Mouse (Mus musculus) embryo, embryonic 10.5 days (tissue): ENCODE measurements around the gene Zfp609.
A peak's percentile ranks its signal among the peaks of the same experiment; 100 is the strongest.

ENCODE experiments used
- DNase-seq: peaks from one replicate; pipeline ENCODE4 v3.0.0-alpha.2; 2015; ENCODE audit warnings: low spot score

Gene Zfp609

DNA sequence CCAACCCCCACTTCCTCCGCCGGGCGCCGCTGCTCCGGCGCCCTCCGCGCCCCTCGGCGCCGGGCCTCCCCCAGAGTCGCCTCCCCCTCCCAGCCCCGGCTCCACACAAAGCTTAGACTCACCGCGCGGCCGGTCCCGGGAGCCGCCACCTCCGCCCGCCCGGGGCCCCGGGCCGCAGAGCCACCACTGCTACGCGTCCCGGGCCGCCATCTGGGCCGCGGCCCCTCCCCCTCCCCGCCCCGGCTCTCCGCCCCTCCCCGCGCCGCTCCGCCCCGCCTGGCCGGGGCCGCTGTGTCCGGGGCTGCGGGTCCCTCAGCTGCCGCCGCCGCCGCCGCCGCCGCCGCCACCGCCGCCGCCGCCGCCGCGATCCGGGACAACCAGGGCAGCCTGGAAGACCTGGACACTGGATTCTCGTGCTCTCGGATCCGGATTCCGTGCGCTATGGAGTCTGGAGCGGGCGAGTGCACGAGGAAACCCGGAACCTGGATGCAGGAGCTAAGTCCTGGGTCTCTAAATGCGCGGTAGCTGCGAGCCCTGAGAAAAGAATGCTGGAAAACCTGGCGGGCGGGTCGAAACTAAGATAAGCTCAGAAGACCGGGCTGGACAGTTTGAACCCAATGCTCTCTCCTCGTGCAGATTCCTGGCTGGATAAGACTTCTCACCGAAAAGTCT is at the start of gene Zfp609:
Gene Zfp609, minus strand, starts transcription at position 221 of the 672 bp plus-strand sequence.
- peak; percentile 98 for DNase-seq

DNA sequence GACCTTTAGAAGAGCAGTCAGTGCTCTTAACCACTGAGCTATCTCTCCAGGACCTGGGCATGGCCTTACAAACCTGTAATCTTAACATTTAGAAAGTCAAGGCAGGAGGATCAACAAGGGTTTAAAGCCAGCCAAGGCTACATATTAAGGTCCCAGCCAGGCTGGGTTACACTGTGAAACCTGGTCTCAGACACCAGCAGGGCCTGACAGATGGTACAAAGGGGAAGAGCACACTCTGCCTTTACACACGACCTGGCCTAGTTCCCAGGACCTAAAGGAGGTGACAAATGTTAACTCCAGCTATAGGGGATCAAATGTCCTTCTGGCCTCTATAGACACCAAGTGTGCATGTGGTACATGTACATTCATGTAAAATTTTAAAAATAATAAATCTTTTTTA is 32.3 kb upstream of the Zfp609 start:
- DNase-seq, result no peak

DNA sequence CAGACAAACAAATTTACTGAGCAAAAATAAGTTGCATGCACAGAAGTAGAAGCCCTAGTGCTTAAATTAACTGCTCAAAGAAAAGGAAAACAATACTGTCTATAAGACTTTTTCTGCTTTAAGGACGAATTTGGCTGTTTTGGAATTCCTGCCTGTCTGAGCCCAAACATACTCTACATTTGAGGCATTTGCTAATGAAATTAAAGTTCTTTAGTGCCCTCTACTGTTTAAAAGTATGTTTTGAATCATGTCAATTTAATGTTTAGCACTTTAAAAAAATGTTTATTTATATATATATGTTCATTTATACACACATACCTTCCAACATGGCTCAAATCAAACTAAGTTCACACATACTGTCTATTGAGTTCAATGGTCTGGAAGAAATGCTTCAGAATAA is 22.8 kb upstream of the Zfp609 start:
- no peak for DNase-seq

DNA sequence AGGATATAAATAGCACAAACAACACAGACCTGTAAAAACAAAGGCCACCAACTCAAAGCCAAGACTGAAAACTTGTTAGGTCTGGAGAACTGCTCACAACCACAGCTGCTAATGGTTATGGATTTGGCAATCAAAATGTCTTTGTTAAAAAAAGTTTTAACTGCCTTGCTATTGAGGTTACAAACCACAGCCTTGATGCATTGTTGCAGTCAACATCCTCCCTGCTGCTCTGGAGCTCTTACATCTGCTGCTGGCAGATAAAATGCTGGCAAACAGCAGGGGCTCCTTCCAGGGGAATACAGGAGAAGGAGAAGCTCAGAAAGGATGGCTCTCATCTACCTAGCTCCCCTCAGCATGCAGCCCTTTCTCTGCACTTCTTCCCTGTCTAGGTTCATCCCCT is 20.8 kb upstream of the Zfp609 start:
- no peak for DNase-seq

DNA sequence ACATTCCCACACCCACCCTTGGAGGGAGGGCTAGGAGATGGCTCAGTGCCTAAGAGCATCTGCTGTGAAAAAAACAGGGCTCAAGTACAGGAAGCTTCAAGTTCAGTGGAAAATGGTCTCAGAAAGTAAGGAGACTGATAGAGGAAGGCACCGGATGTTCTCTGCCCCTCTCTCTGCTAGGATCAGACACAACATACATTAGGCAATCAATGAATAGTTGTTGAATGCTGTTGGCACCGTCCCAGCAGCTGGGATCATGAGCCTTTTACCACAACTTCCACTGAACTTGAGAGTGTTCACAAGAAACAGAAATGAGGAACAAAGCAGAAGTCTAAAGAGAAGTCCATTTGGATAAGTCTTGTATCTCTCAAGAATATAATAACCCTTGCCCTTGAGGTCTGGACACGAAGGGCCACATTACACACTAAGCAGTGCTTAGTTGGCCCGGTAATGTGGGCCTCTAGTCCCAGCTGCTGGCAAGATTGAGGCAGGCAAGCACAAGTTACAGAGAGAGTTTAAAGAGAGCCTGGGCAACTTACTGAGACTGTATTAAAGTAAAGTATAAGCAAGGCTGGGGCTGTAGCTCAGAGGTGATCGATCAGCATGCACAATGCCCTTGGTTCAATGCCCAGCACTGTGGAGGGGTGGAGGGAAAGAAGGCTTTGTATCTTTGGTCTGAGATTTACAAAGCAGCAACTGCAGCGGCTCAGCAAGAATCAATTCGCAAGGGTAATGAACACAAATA is 17.2 kb upstream of the Zfp609 start:
- DNase-seq, result no peak

DNA sequence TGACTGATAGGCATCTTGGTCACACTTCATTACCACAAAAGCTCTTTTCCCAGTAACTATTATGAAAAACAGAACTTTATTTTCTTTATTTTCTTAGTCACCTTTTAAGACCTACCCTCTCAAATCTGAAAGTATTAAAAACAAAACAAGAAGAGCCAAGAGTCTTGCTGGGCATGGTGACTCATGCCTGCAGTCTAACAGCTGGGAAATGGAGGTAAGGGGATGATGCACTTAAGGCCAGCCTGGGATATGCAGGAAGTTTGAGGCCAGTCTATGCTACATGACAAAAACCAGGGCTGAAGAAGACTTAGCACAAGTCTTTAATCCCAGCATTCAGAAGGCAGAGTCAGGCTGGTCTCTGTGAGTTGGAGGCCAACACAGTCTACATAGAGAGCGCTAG is 12.5 kb upstream of the Zfp609 start:
- no peak for DNase-seq

GRCm38 (mm10) chr9:65836916-65837315 is 9.6 kb upstream of the Zfp609 start:
- no peak for DNase-seq

DNA sequence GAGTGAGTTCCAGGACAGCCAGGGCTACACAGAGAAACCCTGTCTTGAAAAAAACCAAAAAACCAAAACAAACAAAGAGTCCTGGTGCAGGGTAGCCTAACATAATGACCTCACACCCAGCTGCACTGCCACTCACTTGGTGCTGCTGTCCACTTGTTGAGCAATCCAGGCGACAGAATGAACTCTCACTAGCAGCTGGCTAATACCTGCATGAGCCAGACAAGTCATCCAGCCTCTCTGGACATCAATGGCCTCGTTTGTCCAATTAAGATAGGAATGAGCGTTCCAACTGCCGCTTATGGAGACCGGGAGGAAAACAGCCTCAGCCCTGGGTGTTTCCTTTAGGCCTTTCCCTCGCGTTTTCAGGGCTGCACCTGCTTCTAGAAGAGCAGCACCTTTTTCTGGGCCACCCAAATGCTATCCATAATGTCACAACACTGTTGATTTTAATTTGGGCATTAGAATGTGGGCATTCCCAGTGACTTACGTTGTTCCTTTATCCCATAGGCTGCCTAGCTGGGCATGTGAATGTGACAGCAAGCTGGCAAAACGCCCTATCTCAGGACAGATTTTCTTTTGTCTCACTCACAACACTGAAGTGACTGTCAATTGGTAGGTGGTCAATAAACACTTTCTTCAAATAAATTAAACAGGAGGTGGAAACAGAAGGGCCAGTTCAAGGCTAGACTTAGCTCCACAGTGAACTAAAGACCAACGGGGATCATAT is 7.4 kb upstream of the Zfp609 start:
- DNase-seq, result no peak

GRCm38 (mm10) chr9:65833640-65834039 is 6.3 kb upstream of the Zfp609 start:
- peak; percentile 60 for DNase-seq

GRCm38 (mm10) chr9:65833230-65833629 is 5.9 kb upstream of the Zfp609 start:
- DNase-seq, result peak; percentile 66

- no peak for DNase-seq
Observed at GRCm38 (mm10) chr9:65832041-65832440, 4.7 kb upstream of the Zfp609 start.

DNA sequence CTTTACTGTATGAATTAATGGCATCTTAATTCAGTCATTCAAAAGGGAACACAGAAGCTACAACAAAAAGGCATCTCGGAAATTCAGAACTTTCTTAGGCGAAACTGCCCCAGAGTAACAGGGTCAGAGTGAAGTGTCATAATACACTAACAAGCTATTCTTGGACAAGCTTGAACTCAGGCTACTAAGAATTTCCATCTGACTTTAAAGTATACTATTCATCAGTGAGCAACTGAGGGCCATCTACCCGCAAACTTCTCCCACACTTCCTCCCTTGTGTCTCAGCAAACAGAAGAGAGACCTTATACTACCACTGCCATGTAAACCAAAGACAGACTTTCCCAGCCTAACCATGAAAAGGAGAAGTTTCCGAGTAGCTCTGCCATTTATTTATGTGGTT is 3.8 kb upstream of the Zfp609 start:
- no peak for DNase-seq

- DNase-seq, result no peak
Observed at GRCm38 (mm10) chr9:65830255-65830654, 2.9 kb upstream of the Zfp609 start.

DNA sequence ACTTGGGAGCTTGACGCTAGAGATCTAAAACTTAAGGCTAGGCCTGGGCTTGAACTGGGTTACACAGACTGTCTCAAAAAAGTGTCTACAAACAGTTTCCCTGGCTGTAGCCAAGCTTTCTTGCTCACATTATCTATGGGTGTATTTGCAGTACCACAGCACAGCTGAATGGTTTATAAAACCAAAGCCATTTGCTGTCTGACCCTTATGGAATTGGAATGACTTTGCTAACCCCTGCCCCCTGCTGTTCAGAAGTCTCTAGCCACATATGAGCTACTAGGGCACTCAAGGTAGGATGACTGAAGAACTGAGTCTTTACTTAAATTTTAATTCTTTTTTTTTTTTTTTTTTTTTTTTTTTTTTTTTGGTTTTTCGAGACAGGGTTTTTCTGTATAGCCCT is 2.0 kb upstream of the Zfp609 start:
- DNase-seq, result peak; percentile 77

DNA sequence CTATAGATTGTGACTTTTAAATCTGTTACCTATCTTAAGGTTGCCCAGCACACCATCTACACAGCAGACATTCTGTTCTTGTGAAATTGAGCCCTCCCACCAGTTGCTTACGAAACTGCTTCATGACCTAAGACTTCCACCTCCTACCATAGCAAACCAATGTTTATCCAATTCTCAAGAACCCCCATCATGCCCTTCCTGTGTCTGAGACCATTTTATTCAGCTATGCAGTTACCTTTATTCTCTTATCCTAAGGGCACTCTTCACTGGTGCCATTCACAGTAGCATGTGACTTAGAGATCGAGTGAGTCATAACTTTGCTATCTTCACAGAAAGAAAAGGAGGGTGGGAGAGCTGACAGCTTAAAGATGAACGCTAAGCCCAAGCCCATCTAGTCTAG is 1.1 kb upstream of the Zfp609 start:
- no peak for DNase-seq

- no peak for DNase-seq
Observed at GRCm38 (mm10) chr9:65828016-65828403, 646 bp upstream of the Zfp609 start.

DNA sequence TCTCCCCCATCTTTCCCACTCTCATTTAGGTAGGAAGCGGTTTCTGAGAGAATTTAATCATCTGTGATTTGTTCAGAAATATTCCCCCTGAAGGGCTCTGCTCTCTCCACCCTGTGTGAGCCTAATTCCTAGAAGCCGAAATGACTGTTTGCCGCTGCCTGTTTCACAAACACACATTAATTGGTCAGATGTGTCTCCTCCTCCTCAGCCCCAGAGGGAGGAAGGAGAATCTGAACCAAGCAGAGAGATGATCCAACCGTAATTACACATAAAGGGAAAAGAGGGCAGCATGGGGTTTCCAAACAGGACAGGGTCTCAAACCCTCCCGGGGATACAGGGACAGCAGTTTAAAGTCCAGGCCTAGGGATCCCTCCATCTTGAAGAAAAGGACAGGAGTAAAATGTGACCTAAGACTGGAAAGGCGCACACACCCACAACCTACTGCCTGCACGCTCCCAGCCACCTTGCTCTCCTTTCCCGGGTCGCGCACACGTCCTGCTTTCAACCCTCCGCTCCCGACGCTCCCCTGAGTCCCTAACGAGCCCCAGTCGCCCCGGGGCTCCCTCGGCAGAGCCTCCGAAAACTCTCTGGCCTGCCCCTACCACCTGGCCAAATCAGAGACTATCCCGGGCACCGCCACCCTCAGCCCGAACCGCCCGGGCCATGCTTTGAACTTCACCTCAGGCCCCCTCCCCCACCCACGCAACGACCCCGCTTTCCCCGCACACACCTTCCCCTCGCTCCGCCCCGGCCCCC is 598 bp downstream of the Zfp609 start:
- peak; percentile 79 for DNase-seq

- no peak for DNase-seq
Observed at GRCm38 (mm10) chr9:65826226-65826587, 1.2 kb downstream of the Zfp609 start.

DNA sequence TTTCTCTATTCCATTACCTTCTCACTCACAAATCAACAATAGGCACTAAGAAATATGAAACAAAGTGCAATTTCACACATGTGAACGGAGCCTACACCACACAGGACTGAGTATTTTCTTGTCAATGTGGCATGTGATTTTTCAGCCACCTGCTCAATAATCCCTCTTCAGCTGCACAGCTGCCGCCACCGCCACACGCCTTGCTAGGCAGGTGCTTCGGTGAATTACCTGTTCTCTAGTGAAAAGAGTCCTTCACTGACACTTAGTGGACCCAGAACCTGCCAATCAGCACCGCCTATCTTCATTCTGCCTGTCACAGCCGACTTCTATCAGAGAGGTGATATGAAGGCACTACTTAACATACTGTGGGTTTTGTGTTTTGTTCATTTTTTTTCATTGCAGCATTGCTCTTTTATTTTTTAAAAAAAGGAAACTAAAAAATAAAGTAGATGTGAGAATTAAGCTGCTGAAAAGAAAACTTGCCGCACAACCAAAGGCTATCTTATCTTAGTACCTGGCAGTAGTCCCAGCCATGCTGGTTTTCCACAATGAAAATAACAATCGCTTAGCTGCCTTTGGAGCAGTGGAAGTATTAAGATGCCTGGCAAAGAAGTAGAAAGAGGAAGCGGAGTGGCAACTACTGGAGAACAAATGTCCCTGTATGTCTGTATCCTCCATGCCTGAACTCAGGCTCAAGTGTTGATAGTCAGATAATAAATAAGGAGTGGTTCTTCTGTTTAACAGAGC is 3.5 kb downstream of the Zfp609 start:
- no peak for DNase-seq

GRCm38 (mm10) chr9:65822011-65822410 is 5.4 kb downstream of the Zfp609 start:
- DNase-seq, result no peak

- no peak for DNase-seq
Observed at GRCm38 (mm10) chr9:65820301-65820700, 7.1 kb downstream of the Zfp609 start.

DNA sequence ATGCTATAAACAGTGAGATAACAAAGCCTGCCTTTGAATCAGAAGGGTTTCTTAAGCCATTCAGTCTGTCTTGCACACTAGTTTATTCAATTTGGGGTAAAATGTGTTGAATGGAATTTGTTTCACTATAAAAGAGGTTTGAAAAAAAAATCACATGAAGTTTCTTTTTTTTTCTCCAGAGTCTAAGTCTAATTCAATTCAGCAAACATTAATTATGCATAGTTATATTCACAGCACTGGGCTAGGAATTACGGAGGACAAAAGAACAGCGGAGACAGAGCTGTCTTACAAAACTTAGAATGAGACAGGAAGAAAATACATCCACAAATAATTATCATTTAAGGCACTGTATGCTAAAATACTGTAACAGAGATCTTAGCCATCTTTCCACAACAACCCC is 9.0 kb downstream of the Zfp609 start:
- no peak for DNase-seq
